Mouse (Mus musculus) olfactory bulb, adult 2 months (tissue): ENCODE data around the gene Yrdc.

Experiments used
- CTCF ChIP-seq: fragments of 200-500 bp; IDR thresholded peaks from 2 replicates; pipeline ENCODE4 v1.5.1; 2012; ENCODE audit warnings: low read depth, mild to moderate bottlenecking, low read length, moderate library complexity; ENCODE audit not compliant: insufficient read depth
- POLR2A ChIP-seq: fragments of 200-500 bp; IDR thresholded peaks from 2 replicates; pipeline ENCODE4 v1.6.1; 2012; ENCODE audit warnings: mild to moderate bottlenecking, low read depth, low read length, moderate library complexity; ENCODE audit not compliant: insufficient read depth

- no peak for TF ChIP-seq POLR2A
- no peak for TF ChIP-seq CTCF
These were observed 30.1 kb downstream of the Yrdc start, which contains the start of gene Epha10 for GRCm38 (mm10) chr4:124880599-124880998.
